Mouse (Mus musculus) small intestine, adult 2 months (tissue): ENCODE measurements around the gene Zfp318.

Experiments
- CTCF ChIP-seq: fragments of 200-500 bp; IDR thresholded peaks from 2 replicates; pipeline ENCODE4 v1.5.1; 2012; ENCODE audit warnings: low read depth, mild to moderate bottlenecking, control low read depth, inconsistent platforms, low read length, moderate library complexity, mixed read lengths; ENCODE audit not compliant: insufficient replicate concordance, insufficient read length; ENCODE audit errors: extremely low read depth
- POLR2A ChIP-seq: fragments of 200-500 bp; IDR thresholded peaks from 2 replicates; pipeline ENCODE4 v1.6.1; 2012; ENCODE audit warnings: low read depth, mild to moderate bottlenecking, control low read depth, inconsistent platforms, low read length, moderate library complexity

- TF ChIP-seq POLR2A (no peak), CTCF (no peak)
Measured at GRCm38 (mm10) chr17:46384061-46384801, 700 bp downstream of the Zfp318 start.
